Mouse (Mus musculus) limb, embryonic 13.5 days (tissue): ENCODE data around the gene Pde4d. TPM values are rescaled to one million over a fixed set of nuclear protein-coding genes. Genes with fewer than 3 reads are reported as not detected.

ENCODE experiments used
- ATAC-seq: fragments of 200-750 bp; cut with Nextera tagmentation; 2 replicates; pipeline ENCODE4 v1.8.0; 2017; ENCODE audit warnings: low read depth, moderate number of reproducible peaks, moderate TSS enrichment; ENCODE audit not compliant: low FRiP score
- H3K27ac ChIP-seq: fragments of 300-500 bp; sonication (generic); 2 replicates; pipeline ENCODE4 v1.5.1; 2015; ENCODE audit warnings: inconsistent platforms, mild to moderate bottlenecking, moderate library complexity
- H3K27me3 ChIP-seq: fragments of 300-500 bp; sonication (generic); 2 replicates; pipeline ENCODE4 v1.6.1; 2015; ENCODE audit warnings: mild to moderate bottlenecking, inconsistent platforms
- H3K36me3 ChIP-seq: fragments of 300-500 bp; sonication (generic); 2 replicates; pipeline ENCODE4 v1.6.1; 2015; ENCODE audit warnings: inconsistent platforms, mild to moderate bottlenecking, moderate library complexity
- H3K4me1 ChIP-seq: fragments of 300-500 bp; sonication (generic); 2 replicates; pipeline ENCODE4 v1.6.1; 2015; ENCODE audit warnings: inconsistent platforms
- H3K4me2 ChIP-seq: fragments of 300-500 bp; sonication (generic); replicated peaks from 2 replicates; pipeline ENCODE4 v1.6.1; 2015; ENCODE audit warnings: inconsistent platforms, mild to moderate bottlenecking, moderate library complexity
- H3K4me3 ChIP-seq: fragments of 300-500 bp; sonication (generic); 2 replicates; pipeline ENCODE4 v1.5.1; 2015; ENCODE audit warnings: moderate library complexity, mild to moderate bottlenecking, inconsistent platforms
- H3K9ac ChIP-seq: fragments of 300-500 bp; sonication (generic); 2 replicates; pipeline ENCODE4 v1.6.1; 2015; ENCODE audit warnings: mild to moderate bottlenecking, inconsistent platforms
- H3K9me3 ChIP-seq: fragments of 300-500 bp; sonication (generic); 2 replicates; pipeline ENCODE4 v1.6.1; 2016; ENCODE audit warnings: inconsistent platforms
- WGBS: fragments of 180-500 bp; shearing (Covaris S2); methylation state at CpG from one replicate; pipeline ENCODE4 v1.1.7; 2015; 5-methylcytosine and 5-hydroxymethylcytosine counted together
- polyA plus RNA-seq: library from polyadenylated mRNA; unstranded; fragments of >200 nt; fragmentation: Nextera tagmentation; extraction: Ambion mirVana; gene quantifications from 2 replicates; pipeline ENCODE4 v1.2.1, GENCODE M21; 2015

Pde4d gene
- polyA plus RNA-seq, 1 experiment from 2014 or later = 22.3 TPM

GRCm38 (mm10) chr13:109362340-109362739 is 912.6 kb downstream of the Pde4d start:
- Histone ChIP-seq H3K36me3 (no peaks in the 10 kb centered on the region), H3K9me3 (no peaks in the 10 kb centered on the region), H3K4me2 (no peak overlapping the region), H3K27ac (no peak overlapping the region), H3K9ac (no peak overlapping the region), H3K4me1 (no peaks in the 10 kb centered on the region), H3K4me3 (no peak overlapping the region), H3K27me3 (no peaks in the 10 kb centered on the region)
- no peak for ATAC-seq
- WGBS = 84% methylated on average over 6 of the region's 6 CpGs

DNA sequence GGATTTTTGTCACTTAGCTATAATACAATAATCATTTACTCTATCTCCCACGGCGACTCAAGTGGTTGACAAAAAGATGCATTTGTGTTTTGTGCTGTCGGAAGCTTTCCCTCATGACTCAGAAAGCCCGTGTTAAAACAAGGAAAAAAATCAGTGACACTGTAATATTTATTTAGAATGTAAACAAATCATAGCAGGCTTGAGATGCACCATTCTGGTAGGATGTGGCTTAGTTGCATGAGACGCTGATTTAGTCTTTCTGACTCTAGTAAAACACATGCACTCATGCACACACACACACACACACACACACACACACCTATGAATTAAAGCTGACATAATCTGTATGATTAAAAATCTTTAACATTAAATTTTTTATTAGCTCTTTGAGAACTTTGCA is 924.7 kb downstream of the Pde4d start:
- H3K4me2 ChIP-seq = no peak overlapping the region
- no peak for ATAC-seq
- H3K27me3 ChIP-seq = no peaks in the 10 kb centered on the region
- H3K4me1 ChIP-seq = no peaks in the 10 kb centered on the region
- H3K9ac ChIP-seq = no peak overlapping the region
- H3K4me3 ChIP-seq = no peak overlapping the region
- 90% methylated on average over 5 of the region's 5 CpGs for WGBS
- H3K27ac ChIP-seq = no peak overlapping the region
- H3K9me3 ChIP-seq = no peaks in the 10 kb centered on the region
- no peaks in the 10 kb centered on the region for H3K36me3 ChIP-seq

DNA sequence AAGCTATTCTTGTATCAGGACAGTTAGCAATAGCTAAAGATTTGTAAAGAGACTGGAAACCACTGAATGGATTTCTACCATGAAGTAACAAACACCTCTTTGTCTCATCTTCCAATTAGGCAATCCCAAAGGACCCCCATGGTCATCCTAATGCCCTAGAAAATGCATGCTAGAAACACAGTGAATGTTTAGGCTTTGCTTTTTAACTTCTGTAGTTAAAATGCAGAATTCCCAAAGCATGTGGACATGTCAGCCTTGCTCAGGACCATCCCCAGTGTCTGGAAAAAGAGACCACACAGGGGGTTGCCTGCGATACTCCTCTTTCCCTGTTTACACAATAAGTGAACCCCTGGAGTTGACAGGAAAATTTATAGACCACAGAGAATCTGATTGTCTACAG is 926.9 kb downstream of the Pde4d start:
- WGBS = 42% methylated on average over 1 of the region's 1 CpGs
- no peak for ATAC-seq
- Histone ChIP-seq H3K9ac (no peak overlapping the region), H3K27me3 (no peaks in the 10 kb centered on the region), H3K36me3 (no peaks in the 10 kb centered on the region), H3K4me3 (no peak overlapping the region), H3K4me1 (no peaks in the 10 kb centered on the region), H3K4me2 (no peak overlapping the region), H3K27ac (no peak overlapping the region), H3K9me3 (no peaks in the 10 kb centered on the region)

GRCm38 (mm10) chr13:109380149-109380548 is 930.4 kb downstream of the Pde4d start:
- Histone ChIP-seq H3K4me3 (no peak overlapping the region), H3K36me3 (no peaks in the 10 kb centered on the region), H3K4me1 (no peaks in the 10 kb centered on the region), H3K27ac (no peak overlapping the region), H3K27me3 (no peaks in the 10 kb centered on the region), H3K9ac (no peak overlapping the region), H3K9me3 (no peaks in the 10 kb centered on the region), H3K4me2 (no peak overlapping the region)
- no peak for ATAC-seq
- 92% methylated on average over 2 of the region's 2 CpGs for WGBS

DNA sequence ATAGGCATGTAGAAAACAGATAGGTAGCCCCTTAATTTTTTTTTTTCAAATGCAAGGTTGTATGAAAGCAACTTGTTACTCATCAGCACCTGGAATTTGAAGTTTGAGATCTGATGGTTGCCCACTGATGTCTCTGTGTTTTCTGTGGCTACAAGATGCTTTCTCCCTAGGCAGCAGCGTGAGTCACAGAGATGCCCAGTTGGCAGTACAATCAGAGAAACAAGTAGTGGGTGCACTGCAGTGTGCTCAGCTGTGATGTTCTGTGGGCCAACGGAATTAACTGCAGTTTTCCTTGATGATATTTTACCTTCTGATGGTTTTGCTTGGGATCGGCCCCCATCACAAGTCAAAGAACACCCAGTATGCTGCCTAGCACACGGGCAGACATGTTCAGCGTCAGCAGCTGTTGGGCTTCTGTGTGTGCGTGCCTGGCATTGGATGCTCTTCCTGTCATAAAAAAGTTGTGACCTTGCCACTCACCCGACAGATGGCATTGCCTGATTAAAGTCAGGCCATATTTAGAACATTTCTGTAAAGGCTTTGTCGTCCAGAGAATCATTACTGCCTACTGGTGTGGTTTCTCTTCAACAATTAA is 939.0 kb downstream of the Pde4d start:
- H3K27ac ChIP-seq = no peak overlapping the region
- H3K36me3 ChIP-seq = no peaks in the 10 kb centered on the region
- no peaks in the 10 kb centered on the region for H3K27me3 ChIP-seq
- no peak overlapping the region for H3K4me3 ChIP-seq
- H3K4me1 ChIP-seq = no peaks in the 10 kb centered on the region
- no peak overlapping the region for H3K4me2 ChIP-seq
- H3K9me3 ChIP-seq = no peaks in the 10 kb centered on the region
- ATAC-seq = no peak
- WGBS = 34% methylated on average over 8 of the region's 8 CpGs
- H3K9ac ChIP-seq = no peak overlapping the region

DNA sequence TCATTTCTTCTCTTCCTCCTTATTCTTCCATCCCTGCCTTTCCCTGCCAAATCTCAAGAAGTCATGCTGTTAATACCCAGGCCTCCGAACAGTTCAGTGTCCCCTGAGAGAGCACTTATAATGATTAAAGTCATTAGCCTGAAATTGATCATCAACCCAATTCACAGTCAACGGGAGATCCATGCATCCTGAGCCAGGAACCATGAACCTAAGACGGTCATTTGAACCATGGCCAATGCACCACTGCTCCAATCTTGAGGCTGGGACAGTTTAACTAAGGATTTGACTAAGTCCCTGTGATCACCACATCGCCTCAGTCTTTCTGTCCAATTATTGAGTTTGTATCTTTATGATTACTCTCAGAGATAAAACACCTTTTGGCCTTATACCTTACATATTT is 952.6 kb downstream of the Pde4d start:
- no peak overlapping the region for H3K9ac ChIP-seq
- 80% methylated on average over 4 of the region's 4 CpGs for WGBS
- H3K36me3 ChIP-seq = no peaks in the 10 kb centered on the region
- H3K27me3 ChIP-seq = no peaks in the 10 kb centered on the region
- H3K4me2 ChIP-seq = no peak overlapping the region
- no peak overlapping the region for H3K27ac ChIP-seq
- ATAC-seq = no peak
- no peaks in the 10 kb centered on the region for H3K4me1 ChIP-seq
- no peak overlapping the region for H3K4me3 ChIP-seq
- H3K9me3 ChIP-seq = no peaks in the 10 kb centered on the region

GRCm38 (mm10) chr13:109402936-109403335 is 953.2 kb downstream of the Pde4d start:
- H3K27ac ChIP-seq = no peak overlapping the region

DNA sequence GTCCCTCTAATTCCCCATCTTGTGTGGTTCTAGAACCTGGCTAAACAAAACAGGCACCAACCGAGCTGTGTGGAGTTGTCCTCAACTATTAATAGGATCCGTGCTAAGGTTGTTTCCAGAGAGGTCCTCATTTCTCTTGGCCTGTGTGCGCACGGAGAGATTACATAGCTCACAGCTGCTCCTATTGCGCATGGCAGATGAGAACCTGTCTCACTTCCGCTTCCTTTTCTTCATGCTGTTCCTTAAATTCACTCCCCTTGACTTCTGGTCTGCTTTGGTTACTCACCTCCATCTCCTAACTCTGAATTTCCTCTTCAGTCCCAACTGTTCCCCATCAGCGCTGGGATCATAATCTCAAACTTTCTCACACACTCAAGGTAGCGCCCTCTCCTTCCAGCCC is 956.6 kb downstream of the Pde4d start:
- WGBS = 86% methylated on average over 8 of the region's 8 CpGs
- no peaks in the 10 kb centered on the region for H3K27me3 ChIP-seq
- no peak for ATAC-seq

More at GRCm38 (mm10) chr13:109402936-109403335, 953.2 kb downstream of the Pde4d start:
- ATAC-seq = no peak
- H3K9me3 ChIP-seq = no peaks in the 10 kb centered on the region
- H3K4me2 ChIP-seq = no peak overlapping the region
- H3K9ac ChIP-seq = no peak overlapping the region
- no peaks in the 10 kb centered on the region for H3K36me3 ChIP-seq
- H3K4me1 ChIP-seq = no peaks in the 10 kb centered on the region
- WGBS = 47% methylated on average over 2 of the region's 2 CpGs
- H3K4me3 ChIP-seq = no peak overlapping the region
- H3K27me3 ChIP-seq = no peaks in the 10 kb centered on the region

GRCm38 (mm10) chr13:109407371-109407770 is 957.6 kb downstream of the Pde4d start:
- 67% methylated on average over 3 of the region's 3 CpGs for WGBS
- no peaks in the 10 kb centered on the region for H3K4me1 ChIP-seq
- no peak for ATAC-seq
- no peak overlapping the region for H3K4me3 ChIP-seq
- no peak overlapping the region for H3K27ac ChIP-seq
- H3K9ac ChIP-seq = no peak overlapping the region
- no peaks in the 10 kb centered on the region for H3K27me3 ChIP-seq
- H3K36me3 ChIP-seq = no peaks in the 10 kb centered on the region
- no peaks in the 10 kb centered on the region for H3K9me3 ChIP-seq
- no peak overlapping the region for H3K4me2 ChIP-seq

More for the DNA sequence above, 956.6 kb downstream of the Pde4d start:
- no peak overlapping the region for H3K4me3 ChIP-seq
- H3K27ac ChIP-seq = no peak overlapping the region
- H3K9me3 ChIP-seq = no peaks in the 10 kb centered on the region
- H3K4me2 ChIP-seq = no peak overlapping the region
- H3K36me3 ChIP-seq = no peaks in the 10 kb centered on the region
- H3K9ac ChIP-seq = no peak overlapping the region
- no peaks in the 10 kb centered on the region for H3K4me1 ChIP-seq

DNA sequence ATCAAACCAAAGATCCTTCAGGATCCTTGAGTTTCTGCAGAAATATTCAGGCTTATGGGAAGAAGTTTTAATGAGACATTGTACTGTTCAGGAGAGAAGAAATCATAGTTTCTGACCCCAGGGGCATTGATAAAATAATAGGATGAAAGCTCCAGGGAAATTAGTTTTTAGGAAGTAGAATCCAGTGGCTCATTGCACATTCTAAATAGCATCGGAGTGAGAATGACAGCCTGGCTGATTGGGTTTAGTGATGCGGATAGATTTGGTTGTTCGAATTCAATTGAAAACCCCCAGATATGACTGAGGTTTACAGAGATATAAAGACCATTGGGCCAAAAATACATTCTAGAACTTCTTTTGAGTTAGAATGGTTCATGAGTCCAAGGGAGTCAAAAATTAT is 970.7 kb downstream of the Pde4d start:
- Histone ChIP-seq H3K9ac (no peak overlapping the region), H3K36me3 (no peaks in the 10 kb centered on the region), H3K4me1 (no peaks in the 10 kb centered on the region), H3K4me3 (no peak overlapping the region), H3K9me3 (0 out of 2 replicates have a peak, but pooled peaks cover 6% of the 10 kb centered on the region), H3K27ac (no peak overlapping the region), H3K4me2 (no peak overlapping the region), H3K27me3 (no peaks in the 10 kb centered on the region)
- no peak for ATAC-seq
- WGBS = 95% methylated on average over 3 of the region's 3 CpGs

DNA sequence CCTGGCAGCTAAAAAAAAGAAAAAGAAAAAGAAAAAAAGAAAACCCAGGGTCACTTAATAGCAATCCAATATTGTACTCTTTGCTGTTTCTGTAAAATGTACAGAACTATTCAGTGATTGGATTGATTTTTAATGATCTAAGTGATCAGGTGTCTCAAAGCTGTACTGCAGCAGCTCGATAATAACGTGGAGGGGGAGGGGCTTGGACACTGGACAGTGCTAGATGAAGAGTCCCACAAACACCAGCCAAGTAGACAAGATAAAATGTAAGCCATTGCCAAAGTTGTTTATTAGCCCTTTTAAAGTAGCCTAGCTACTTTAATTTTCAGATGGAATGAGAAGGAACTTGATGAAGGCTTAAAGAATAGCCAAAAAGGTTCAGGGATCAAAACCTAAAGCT is 975.2 kb downstream of the Pde4d start:
- H3K9me3 ChIP-seq = 0 out of 2 replicates have a peak, but pooled peaks cover 6% of the 10 kb centered on the region
- H3K9ac ChIP-seq = no peak overlapping the region
- no peaks in the 10 kb centered on the region for H3K36me3 ChIP-seq
- no peak for ATAC-seq
- no peaks in the 10 kb centered on the region for H3K27me3 ChIP-seq
- WGBS = 64% methylated on average over 2 of the region's 2 CpGs
- no peak overlapping the region for H3K27ac ChIP-seq
- H3K4me1 ChIP-seq = no peaks in the 10 kb centered on the region
- no peak overlapping the region for H3K4me3 ChIP-seq
- no peak overlapping the region for H3K4me2 ChIP-seq

DNA sequence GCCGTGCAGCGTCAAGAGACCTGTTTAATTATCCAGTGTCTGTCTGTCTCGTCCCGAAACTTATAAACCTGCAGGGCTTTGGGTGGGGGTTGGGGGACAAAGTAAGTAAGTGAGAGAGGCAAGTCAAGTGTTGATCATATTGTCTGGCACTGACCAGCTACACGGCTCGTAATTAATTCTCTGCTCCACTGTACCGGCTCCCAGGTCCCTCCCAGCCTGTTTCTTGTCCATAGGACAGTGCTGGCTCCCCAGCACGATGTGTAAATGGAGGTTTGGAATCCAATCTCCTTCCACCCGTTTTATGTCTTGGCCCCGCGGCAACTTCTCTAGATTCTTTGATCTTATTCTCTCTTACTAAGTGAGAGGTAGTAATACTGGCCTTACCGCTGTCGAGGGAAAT is 975.8 kb downstream of the Pde4d start:
- no peak overlapping the region for H3K9ac ChIP-seq
- H3K27ac ChIP-seq = no peak overlapping the region
- no peak for ATAC-seq
- 71% methylated on average over 13 of the region's 13 CpGs for WGBS
- H3K4me3 ChIP-seq = no peak overlapping the region
- H3K27me3 ChIP-seq = no peaks in the 10 kb centered on the region
- no peaks in the 10 kb centered on the region for H3K4me1 ChIP-seq
- H3K9me3 ChIP-seq = 0 out of 2 replicates have a peak, but pooled peaks cover 6% of the 10 kb centered on the region
- no peak overlapping the region for H3K4me2 ChIP-seq
- no peaks in the 10 kb centered on the region for H3K36me3 ChIP-seq

DNA sequence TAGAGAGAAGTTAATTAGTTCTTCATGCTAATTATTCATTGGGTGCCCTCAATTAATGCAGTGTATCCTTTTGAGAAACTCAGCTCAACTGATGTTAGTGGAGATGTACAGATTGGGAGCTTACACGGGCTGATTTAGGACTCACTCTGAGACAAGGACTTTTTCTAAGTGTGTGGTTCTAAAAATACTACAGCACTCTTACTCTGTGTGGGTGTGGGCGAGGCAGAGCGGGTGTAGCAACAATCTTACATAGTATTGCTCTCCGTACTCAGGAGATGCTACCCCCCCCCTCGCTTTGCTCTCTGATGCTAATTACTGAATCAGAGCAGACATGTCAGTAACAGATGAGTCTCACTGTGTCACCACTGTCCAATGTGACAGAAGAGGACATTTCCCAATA is 976.3 kb downstream of the Pde4d start:
- Histone ChIP-seq H3K36me3 (no peaks in the 10 kb centered on the region), H3K9me3 (0 out of 2 replicates have a peak, but pooled peaks cover 6% of the 10 kb centered on the region), H3K4me2 (no peak overlapping the region), H3K4me1 (no peaks in the 10 kb centered on the region), H3K4me3 (no peak overlapping the region), H3K27me3 (no peaks in the 10 kb centered on the region), H3K27ac (no peak overlapping the region), H3K9ac (no peak overlapping the region)
- WGBS = 86% methylated on average over 5 of the region's 5 CpGs
- no peak for ATAC-seq
